Mouse (Mus musculus) forebrain, embryonic 13.5 days (tissue): Measurements from ENCODE around the gene Hnrnpdl. TPM values are rescaled to one million over a fixed set of nuclear protein-coding genes. Genes with fewer than 3 reads are reported as not detected.

Source experiments
- ATAC-seq: fragments of 200-750 bp; cut with Nextera tagmentation; 2 replicates; pipeline ENCODE4 v1.8.0; 2017
- H3K27ac ChIP-seq: fragments of 300-500 bp; sonication (generic); 2 replicates; pipeline ENCODE4 v1.5.1; 2015; ENCODE audit warnings: inconsistent platforms, mild to moderate bottlenecking, moderate library complexity
- H3K27me3 ChIP-seq: fragments of 300-500 bp; sonication (generic); 2 replicates; pipeline ENCODE4 v1.6.1; 2015; ENCODE audit warnings: mild to moderate bottlenecking, inconsistent platforms
- H3K36me3 ChIP-seq: fragments of 300-500 bp; sonication (generic); 2 replicates; pipeline ENCODE4 v1.6.1; 2015; ENCODE audit warnings: mild to moderate bottlenecking, inconsistent platforms; ENCODE audit not compliant: poor library complexity, severe bottlenecking
- H3K4me1 ChIP-seq: fragments of 300-500 bp; sonication (generic); 2 replicates; pipeline ENCODE4 v1.6.1; 2015; ENCODE audit warnings: inconsistent platforms
- H3K4me2 ChIP-seq: fragments of 300-500 bp; sonication (generic); 2 replicates; pipeline ENCODE4 v1.6.1; 2015; ENCODE audit warnings: inconsistent platforms, mild to moderate bottlenecking, moderate library complexity
- H3K4me3 ChIP-seq: fragments of 300-500 bp; sonication (generic); 2 replicates; pipeline ENCODE4 v1.5.1; 2015; ENCODE audit warnings: mild to moderate bottlenecking, inconsistent platforms
- H3K9ac ChIP-seq: fragments of 300-500 bp; sonication (generic); 2 replicates; pipeline ENCODE4 v1.6.1; 2015; ENCODE audit warnings: mild to moderate bottlenecking, inconsistent platforms
- H3K9me3 ChIP-seq: fragments of 300-500 bp; sonication (generic); replicated peaks from 2 replicates; pipeline ENCODE4 v1.6.1; 2016; ENCODE audit warnings: inconsistent platforms
- WGBS: fragments of 180-500 bp; shearing (Covaris S2); methylation state at CpG from one replicate; pipeline ENCODE4 v1.1.7; 2015; 5-methylcytosine and 5-hydroxymethylcytosine counted together
- polyA plus RNA-seq: library from polyadenylated mRNA; unstranded; fragments of >200 nt; fragmentation: Nextera tagmentation; extraction: Ambion mirVana; gene quantifications from 2 replicates; pipeline ENCODE4 v1.2.1, GENCODE M21; 2015

The Hnrnpdl gene
- 260 and 282 TPM in 2 replicates for polyA plus RNA-seq

DNA sequence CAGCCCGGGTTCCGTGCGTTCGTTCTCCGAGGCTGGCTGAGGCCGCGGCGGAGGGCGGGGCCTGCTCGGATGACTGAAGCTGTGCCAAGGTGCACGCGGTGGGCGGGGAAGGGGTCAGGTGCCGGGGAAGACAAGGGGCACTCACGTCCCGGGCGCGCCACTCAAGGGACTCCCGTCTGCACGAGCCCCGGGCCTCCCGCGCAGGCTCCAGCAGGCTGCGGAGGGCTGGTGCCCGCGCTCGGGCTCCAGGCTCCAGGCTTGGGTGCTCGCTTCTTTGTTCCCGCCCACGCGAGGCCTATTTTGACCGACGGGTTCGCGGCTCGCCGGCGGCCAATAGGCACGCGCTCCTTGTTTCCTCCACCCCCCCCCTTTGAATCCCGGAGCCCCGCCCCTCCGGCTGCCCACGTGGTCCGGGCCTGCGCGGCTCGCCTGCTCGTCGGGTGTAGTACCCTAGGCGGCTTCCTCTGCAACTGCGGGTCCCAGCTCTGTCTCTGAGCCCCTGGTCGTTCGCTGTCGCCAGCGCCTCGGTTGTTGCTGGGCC is at the start of gene Hnrnpdl, which contains the start of gene Enoph1:
Gene Hnrnpdl (minus strand): TSS at position 63 of the 541 bp plus-strand sequence.
Gene Enoph1 (plus strand): TSS at position 384 of the 541 bp plus-strand sequence.
- Histone ChIP-seq H3K4me3 (peak within 1 kb of the TSS; percentile 84), H3K9ac (peak within 1 kb of the TSS; percentile 100), H3K4me2 (peak within 1 kb of the TSS; percentile 99), H3K27me3 (no peaks in the 10 kb centered on the region), H3K27ac (peak within 1 kb of the TSS; percentile 99), H3K4me1 (peaks cover 59% of the 10 kb centered on the region), H3K36me3 (peaks cover 36% of the 10 kb centered on the region), H3K9me3 (no peaks in the 10 kb centered on the region)
- ATAC-seq, result peak; percentile 90
- WGBS, result 0% methylated on average over 38 of the region's 57 CpGs

DNA sequence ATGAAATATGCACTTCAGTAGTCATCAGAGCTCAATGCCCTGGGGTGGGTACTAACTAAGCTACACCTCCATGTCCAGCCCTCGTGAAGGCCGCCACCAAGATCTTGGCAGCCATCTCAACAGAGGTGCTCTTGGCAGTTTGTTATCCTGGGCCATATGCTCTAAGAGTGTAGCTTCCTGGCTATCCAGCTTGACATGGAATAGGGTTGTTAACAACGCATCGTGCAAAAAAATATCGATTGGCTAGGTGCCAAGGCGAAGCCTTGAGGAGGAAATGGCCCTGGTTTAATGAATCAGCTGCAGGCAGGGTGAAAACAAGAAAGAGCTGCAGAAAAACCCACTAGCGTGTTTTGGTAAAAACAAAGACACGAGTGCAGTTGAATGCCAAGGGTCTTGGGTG is 45.6 kb upstream of the Hnrnpdl start:
- no peak overlapping the region; the same call in 1 of the 2 replicates for H3K4me2 ChIP-seq
- no peak overlapping the region for H3K4me3 ChIP-seq
- H3K27ac ChIP-seq, result peak overlapping the region; percentile 78
- ATAC-seq, result peak; percentile 50; the same call in 1 of the 2 replicates
- WGBS, result 42% methylated on average over 8 of the region's 8 CpGs
- H3K9me3 ChIP-seq, result peaks cover 3% of the 10 kb centered on the region; the same call in 1 of the 2 replicates
- H3K36me3 ChIP-seq, result no peaks in the 10 kb centered on the region
- no peaks in the 10 kb centered on the region for H3K27me3 ChIP-seq
- H3K4me1 ChIP-seq, result peaks cover 32% of the 10 kb centered on the region
- no peak overlapping the region for H3K9ac ChIP-seq

DNA sequence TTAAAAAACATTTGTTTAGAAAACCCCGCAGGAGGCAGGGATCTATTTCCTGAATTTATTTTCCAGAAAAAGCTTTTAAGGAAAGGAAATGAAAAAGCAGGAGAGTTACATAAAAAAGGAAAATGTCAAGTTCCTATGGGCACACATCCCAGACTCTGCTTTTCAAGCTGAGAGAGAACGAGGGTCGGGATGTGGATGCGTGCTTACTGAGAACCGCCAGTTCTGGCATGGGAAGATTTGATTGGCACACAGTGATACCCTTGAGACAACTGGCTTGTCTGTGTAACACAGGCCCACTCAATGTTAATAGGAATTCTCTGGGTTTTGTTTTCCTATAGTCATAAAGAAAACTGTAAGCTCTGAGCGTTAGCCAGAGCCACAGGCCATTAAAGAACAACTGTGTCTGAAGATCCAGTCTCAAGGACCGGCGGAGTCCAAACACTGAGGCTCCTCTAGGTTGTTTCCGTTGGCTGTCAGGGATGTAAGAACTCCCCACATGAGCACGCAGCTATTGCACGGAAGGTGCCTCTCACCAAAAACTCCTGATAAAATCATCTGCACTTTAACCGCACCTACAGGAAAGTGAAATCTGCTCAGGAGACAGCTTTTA is 44.6 kb upstream of the Hnrnpdl start:
- Histone ChIP-seq H3K36me3 (no peaks in the 10 kb centered on the region), H3K4me2 (no peak overlapping the region), H3K4me1 (peaks cover 40% of the 10 kb centered on the region), H3K27me3 (no peaks in the 10 kb centered on the region), H3K4me3 (no peak overlapping the region), H3K9ac (no peak overlapping the region), H3K27ac (peak overlapping the region; percentile 63), H3K9me3 (peaks cover 3% of the 10 kb centered on the region; the same call in 1 of the 2 replicates)
- ATAC-seq, result no peak
- WGBS, result 53% methylated on average over 12 of the region's 12 CpGs

DNA sequence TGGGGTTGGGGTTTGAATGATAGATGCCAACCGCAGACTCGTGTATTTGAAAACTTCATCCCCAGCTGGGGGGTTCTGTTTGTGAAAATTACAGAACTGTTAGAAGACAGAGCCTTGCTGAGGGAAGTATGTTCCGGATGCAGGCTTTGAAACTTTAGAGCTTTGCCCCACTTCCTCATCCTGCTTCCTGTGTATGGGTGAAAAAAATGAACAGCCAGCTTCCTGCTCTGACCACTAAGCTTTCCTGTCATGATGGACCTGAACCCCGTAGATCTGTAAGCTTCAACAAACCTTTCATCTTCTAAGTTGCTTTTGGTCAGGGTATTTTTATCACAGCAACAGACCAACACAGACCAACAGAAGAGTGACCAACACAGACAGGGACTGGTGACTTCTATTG is 42.5 kb upstream of the Hnrnpdl start:
- H3K9me3 ChIP-seq, result no peaks in the 10 kb centered on the region
- no peaks in the 10 kb centered on the region for H3K27me3 ChIP-seq
- peaks cover 54% of the 10 kb centered on the region for H3K4me1 ChIP-seq
- H3K27ac ChIP-seq, result no peak overlapping the region
- H3K4me3 ChIP-seq, result no peak overlapping the region
- no peak overlapping the region for H3K4me2 ChIP-seq
- ATAC-seq, result no peak
- WGBS, result 94% methylated on average over 4 of the region's 4 CpGs
- no peaks in the 10 kb centered on the region for H3K36me3 ChIP-seq
- no peak overlapping the region for H3K9ac ChIP-seq

DNA sequence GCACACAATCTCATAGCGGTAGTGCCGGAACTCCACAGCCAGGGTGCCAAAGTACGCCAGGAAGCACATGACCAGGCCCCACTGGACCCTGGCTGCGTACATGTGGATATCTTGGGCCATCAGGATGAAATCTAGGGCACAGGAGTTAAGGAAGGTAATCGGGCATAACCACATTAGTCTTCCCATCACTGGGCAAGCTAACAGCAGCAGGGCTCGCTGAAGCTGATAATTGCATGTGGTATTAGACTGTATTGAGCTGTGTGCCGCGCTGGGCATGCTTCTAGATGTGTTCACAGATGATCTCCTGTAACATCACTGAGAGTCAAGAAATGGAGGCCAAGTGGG is 40.4 kb upstream of the Hnrnpdl start:
- H3K9ac ChIP-seq, result no peak overlapping the region
- ATAC-seq, result no peak
- WGBS, result 80% methylated on average over 8 of the region's 8 CpGs
- H3K36me3 ChIP-seq, result no peaks in the 10 kb centered on the region
- H3K4me2 ChIP-seq, result peak overlapping the region; percentile 56; the same call in 1 of the 2 replicates
- H3K4me1 ChIP-seq, result peaks cover 41% of the 10 kb centered on the region
- no peaks in the 10 kb centered on the region for H3K27me3 ChIP-seq
- no peak overlapping the region for H3K4me3 ChIP-seq
- no peak overlapping the region for H3K27ac ChIP-seq
- H3K9me3 ChIP-seq, result no peaks in the 10 kb centered on the region

DNA sequence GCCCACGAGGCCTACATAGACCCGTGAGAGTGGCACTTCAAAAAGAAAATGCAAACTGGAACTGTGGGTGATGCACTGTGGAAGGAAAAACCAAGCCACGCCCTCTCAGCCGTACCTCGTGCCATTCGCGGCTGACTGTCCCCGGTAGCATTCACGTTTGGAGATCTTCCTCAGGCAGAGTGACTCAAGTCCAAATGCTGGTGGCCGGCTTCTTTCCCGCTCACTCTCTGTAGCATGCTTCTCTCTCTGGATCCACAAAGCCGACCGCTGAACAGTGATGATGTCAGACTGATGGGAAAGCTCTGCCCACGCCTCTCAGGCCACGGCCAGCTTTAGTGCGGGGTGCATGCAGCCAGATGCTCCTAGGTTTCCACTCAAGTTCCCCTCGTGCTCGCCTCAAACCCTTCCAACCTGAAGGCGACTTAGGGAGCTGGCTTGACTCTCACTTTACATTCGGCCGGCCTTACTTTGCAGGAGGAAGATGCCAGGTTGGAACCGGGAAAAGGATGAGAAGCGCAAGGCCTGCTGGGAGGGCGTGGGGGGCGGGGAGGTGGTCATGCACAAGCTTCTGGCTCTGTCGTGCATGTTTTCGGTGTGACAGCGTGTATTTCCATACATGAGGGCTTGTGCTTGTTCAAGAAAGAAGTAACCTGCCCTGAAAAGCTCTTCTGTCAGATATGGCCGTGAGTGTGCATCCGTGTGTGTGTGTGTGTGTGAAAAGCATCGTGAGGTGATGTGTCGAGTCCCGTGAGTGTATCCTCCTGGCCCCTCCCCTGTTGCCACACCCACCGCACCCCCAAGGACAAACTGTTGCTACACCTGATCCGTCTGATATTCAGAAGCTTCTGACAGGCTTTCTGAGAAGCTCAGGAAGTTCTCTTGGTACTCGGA is 39.8 kb upstream of the Hnrnpdl start:
- Histone ChIP-seq H3K4me3 (peak overlapping the region; percentile 29), H3K27ac (no peak overlapping the region), H3K4me1 (peaks cover 37% of the 10 kb centered on the region), H3K27me3 (no peaks in the 10 kb centered on the region), H3K36me3 (no peaks in the 10 kb centered on the region), H3K9ac (peak overlapping the region; percentile 56; the same call in 1 of the 2 replicates), H3K9me3 (no peaks in the 10 kb centered on the region), H3K4me2 (peak overlapping the region; percentile 56)
- WGBS, result 35% methylated on average over 36 of the region's 36 CpGs
- ATAC-seq, result peak; percentile 50

DNA sequence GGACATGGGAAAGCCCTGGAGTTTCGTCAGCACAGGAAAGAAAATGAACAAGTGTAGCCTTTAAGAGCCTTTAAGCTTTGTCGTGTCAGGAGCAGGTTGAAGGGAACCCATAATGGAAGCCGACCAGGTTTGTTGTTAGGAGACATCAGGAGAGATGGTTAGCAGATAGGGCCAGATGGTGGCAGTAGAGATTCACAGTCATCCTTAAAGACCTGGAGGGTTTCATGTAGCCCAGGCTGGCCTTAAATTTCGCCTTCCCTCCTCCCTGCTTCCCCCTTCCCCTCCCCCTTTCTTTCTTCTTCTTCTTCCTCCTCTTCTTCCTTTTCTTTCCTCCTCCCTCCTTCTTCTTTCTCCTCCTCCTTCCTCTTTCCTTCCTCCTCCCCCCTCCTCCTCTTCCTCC is 35.1 kb upstream of the Hnrnpdl start:
- H3K4me1 ChIP-seq, result peaks cover 30% of the 10 kb centered on the region
- no peak overlapping the region for H3K9ac ChIP-seq
- H3K4me3 ChIP-seq, result no peak overlapping the region
- H3K27me3 ChIP-seq, result no peaks in the 10 kb centered on the region
- no peaks in the 10 kb centered on the region for H3K36me3 ChIP-seq
- H3K4me2 ChIP-seq, result no peak overlapping the region
- H3K27ac ChIP-seq, result no peak overlapping the region
- H3K9me3 ChIP-seq, result no peaks in the 10 kb centered on the region
- ATAC-seq, result no peak
- WGBS, result 56% methylated on average over 4 of the region's 4 CpGs

DNA sequence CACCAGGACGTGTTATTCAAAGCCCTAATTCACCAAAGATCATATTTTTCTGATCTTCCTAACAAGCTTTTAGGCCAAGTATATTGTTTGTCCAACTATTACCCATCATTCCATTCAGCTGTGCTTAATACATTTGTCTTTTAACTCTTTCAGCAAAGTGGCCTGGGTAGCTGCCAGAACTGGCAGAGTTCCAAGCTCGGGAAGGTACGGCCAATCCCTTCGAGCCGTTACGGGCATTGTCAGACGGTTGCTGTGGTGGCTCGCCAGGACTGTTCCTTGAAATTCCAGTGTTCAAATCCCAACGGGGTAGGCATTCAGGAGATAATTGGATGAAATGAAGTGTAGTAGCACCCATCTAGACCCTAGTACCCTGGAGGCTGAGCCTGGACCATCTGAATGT is 33.1 kb upstream of the Hnrnpdl start:
- Histone ChIP-seq H3K36me3 (peaks cover 16% of the 10 kb centered on the region), H3K27ac (no peak overlapping the region), H3K4me3 (no peak overlapping the region), H3K27me3 (no peaks in the 10 kb centered on the region), H3K9ac (no peak overlapping the region), H3K4me2 (no peak overlapping the region), H3K9me3 (no peaks in the 10 kb centered on the region), H3K4me1 (peaks cover 13% of the 10 kb centered on the region)
- no peak for ATAC-seq
- WGBS, result 29% methylated on average over 9 of the region's 9 CpGs

DNA sequence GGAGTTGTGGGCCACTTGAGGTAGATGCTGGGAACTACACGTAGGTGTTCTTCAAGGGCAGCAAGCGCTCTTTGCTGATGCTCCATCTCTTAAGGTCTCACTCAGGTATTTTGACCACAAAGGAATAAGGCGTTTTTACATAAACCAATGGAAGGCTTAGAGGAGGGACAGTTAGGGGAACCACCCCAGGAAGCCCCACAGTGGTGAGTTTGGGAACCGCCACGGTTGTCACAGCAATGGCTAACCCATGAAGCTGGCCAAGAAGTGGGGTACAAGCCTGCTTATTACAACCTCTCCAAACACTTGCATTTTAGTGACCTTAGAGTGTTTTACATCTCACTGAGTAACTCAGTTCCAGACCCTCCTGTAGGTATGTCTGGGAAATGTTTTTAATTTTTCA is 32.1 kb upstream of the Hnrnpdl start:
- Histone ChIP-seq H3K9ac (no peak overlapping the region), H3K4me3 (no peak overlapping the region), H3K4me1 (peaks cover 11% of the 10 kb centered on the region), H3K9me3 (no peaks in the 10 kb centered on the region), H3K27me3 (no peaks in the 10 kb centered on the region), H3K27ac (no peak overlapping the region), H3K4me2 (no peak overlapping the region), H3K36me3 (peaks cover 22% of the 10 kb centered on the region)
- WGBS, result 90% methylated on average over 5 of the region's 5 CpGs
- no peak for ATAC-seq

DNA sequence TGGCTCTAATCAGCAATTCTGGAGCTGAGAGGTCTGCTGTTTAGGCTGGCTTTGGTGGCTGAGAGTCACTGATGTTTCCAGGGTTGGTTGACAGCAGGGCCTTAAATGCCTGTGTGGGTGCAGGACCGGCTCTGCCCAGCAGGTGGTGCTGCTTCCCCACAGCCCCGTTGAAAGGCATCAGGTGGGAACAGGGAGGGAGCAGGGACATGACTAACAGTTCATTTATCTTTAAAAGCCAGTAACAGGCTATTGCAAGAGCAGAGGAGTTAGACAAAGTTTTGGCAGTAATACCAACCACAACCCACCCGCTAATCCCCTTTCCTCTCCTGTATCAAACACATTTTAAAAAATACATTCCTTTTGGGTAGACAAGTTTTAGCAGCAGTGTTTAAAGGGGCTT is 30.8 kb upstream of the Hnrnpdl start:
- no peak overlapping the region for H3K4me3 ChIP-seq
- H3K4me1 ChIP-seq, result peaks cover 11% of the 10 kb centered on the region
- H3K27me3 ChIP-seq, result no peaks in the 10 kb centered on the region
- H3K36me3 ChIP-seq, result peaks cover 27% of the 10 kb centered on the region
- ATAC-seq, result peak; percentile 71
- H3K27ac ChIP-seq, result no peak overlapping the region
- no peak overlapping the region for H3K4me2 ChIP-seq
- 29% methylated on average over 3 of the region's 3 CpGs for WGBS
- no peaks in the 10 kb centered on the region for H3K9me3 ChIP-seq
- H3K9ac ChIP-seq, result no peak overlapping the region

DNA sequence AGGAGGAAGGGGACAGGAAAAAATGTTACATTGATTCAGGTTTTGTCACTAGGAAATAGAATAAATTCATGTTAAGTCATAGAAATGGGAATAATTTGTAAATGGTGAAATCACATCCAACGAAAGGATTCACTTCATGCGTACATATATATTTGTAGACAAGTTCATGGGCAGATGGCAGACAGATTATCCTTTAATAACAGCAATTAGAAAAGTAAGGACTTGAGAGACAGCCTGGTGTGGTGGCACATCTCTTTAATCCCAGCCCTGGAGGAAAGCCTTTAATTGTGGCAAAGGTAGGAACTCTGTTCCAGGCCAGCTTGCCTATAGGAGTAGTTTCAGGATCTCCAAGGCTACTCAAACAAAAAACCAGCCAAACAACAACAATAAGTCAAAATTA is 30.1 kb upstream of the Hnrnpdl start:
- no peak overlapping the region for H3K4me2 ChIP-seq
- H3K9ac ChIP-seq, result no peak overlapping the region
- no peak for ATAC-seq
- no peak overlapping the region for H3K27ac ChIP-seq
- WGBS, result 95% methylated on average over 2 of the region's 2 CpGs
- H3K27me3 ChIP-seq, result no peaks in the 10 kb centered on the region
- no peak overlapping the region for H3K4me3 ChIP-seq
- H3K9me3 ChIP-seq, result no peaks in the 10 kb centered on the region
- H3K4me1 ChIP-seq, result peaks cover 11% of the 10 kb centered on the region
- H3K36me3 ChIP-seq, result peaks cover 34% of the 10 kb centered on the region

DNA sequence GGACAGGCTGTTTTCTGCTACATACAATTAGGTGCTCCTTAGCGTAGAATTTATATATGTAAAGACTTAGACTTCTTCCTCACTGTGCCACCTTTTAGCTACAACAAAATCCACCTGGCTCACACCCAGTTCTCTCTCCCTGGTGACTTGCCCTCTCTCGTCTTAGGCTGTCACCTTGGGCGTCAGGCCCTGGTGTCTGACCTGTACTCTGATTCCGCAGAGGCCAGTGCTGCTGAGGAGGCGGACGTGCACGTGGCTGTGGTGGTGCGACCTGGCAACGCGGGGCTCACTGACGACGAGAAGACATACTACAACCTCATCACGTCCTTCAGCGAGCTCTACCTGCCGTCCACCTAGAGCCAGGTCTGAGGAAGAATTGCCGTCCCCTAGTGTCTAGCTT is 28.1 kb upstream of the Hnrnpdl start:
- H3K4me2 ChIP-seq, result no peak overlapping the region
- peaks cover 7% of the 10 kb centered on the region for H3K4me1 ChIP-seq
- 92% methylated on average over 16 of the region's 16 CpGs for WGBS
- peaks cover 48% of the 10 kb centered on the region for H3K36me3 ChIP-seq
- no peak overlapping the region for H3K9ac ChIP-seq
- H3K27ac ChIP-seq, result no peak overlapping the region
- no peak for ATAC-seq
- no peaks in the 10 kb centered on the region for H3K9me3 ChIP-seq
- H3K4me3 ChIP-seq, result no peak overlapping the region
- no peaks in the 10 kb centered on the region for H3K27me3 ChIP-seq
